Mouse (Mus musculus): ENCODE measurements at regions not wholly inside any gene's neighbourhood (a gene's known extent, or its start where the extent isn't known, plus 50 kb on each side); places are given as distances from the start of the nearest gene placed in this dataset.

- DNase-seq (ENCODE audit: low read depth, low spot score): no peak
Observed at GRCm38 (mm10) chr7:36224416-36224815, 421.6 kb upstream of the Zfp507 start.

DNA sequence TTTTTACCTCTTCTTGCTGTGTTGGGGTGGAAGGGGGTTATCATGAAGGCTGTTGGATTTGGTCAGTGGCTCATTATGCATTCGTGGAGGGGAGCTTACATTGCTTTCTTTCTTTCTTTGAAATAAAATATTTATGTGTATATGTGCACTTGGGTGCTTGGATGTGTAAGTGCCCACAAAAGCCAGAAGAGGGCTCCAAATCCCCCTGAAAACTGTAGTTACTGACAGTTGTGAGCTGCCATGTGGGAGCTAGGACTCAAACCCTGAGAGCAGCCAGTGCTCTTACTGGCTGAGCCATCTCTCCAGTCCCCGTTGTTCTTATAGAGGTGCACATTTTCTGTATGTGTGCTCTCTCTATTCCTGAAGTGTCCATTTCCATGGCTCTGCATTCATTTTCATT lies 415.6 kb upstream of the Zfp507 start:
- peak; percentile 33 for DNase-seq (ENCODE audit: low read depth, low spot score)

GRCm38 (mm10) chr7:36210034-36210433 lies 407.2 kb upstream of the Zfp507 start:
- DNase-seq (ENCODE audit: low read depth, low spot score): no peak

GRCm38 (mm10) chr7:36207525-36208260 lies 404.9 kb upstream of the Zfp507 start:
- no peak for DNase-seq (ENCODE audit: low read depth, low spot score)

- DNase-seq (ENCODE audit: low read depth, low spot score): no peak
Observed at GRCm38 (mm10) chr7:36198091-36198700, 395.4 kb upstream of the Zfp507 start.

GRCm38 (mm10) chr7:36196154-36196720 lies 393.4 kb upstream of the Zfp507 start:
- no peak for DNase-seq (ENCODE audit: low read depth, low spot score)

GRCm38 (mm10) chr7:36192645-36193044 lies 389.8 kb upstream of the Zfp507 start:
- no peak for DNase-seq (ENCODE audit: low read depth, low spot score)

DNA sequence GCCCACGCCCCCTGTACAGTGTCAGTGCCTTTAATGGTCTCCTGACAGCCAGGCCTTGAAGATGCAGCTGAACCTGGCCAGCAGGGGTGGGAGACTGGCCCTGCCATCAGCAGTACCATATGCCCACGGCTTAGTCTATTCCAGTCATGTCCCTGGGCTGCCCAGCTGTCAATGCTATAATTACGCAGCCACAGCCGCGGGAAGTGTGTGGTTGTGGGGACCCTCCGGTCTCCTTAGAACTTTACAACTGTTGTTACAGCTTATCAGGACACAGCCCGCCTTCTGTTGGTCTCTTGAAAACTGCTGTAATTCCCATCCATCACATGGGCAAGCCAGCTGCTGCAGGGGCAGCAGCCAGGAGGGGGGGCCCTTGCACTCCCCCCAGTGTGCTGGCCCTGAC lies 375.1 kb upstream of the Zfp507 start:
- no peak for DNase-seq (ENCODE audit: low read depth, low spot score)

DNA sequence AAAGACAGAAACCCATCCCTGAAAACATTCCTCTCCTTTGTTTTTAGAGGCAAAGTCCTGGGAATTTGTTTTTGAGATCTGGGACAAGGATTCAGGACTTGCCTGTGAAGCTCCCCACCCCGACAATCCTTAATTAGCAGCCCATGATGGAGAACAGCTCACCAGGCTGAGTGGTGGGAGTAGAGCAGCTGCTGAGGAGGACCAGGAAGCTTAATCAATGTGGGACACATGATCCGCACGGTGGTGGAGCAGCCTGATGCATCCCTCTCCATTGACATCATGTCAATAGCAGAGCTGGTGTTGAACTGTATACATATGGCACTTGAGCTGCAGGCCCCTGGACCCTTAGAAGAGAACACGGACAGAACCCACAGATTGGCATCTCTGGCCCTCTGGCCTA lies 372.5 kb upstream of the Zfp507 start:
- DNase-seq (ENCODE audit: low read depth, low spot score): no peak

DNA sequence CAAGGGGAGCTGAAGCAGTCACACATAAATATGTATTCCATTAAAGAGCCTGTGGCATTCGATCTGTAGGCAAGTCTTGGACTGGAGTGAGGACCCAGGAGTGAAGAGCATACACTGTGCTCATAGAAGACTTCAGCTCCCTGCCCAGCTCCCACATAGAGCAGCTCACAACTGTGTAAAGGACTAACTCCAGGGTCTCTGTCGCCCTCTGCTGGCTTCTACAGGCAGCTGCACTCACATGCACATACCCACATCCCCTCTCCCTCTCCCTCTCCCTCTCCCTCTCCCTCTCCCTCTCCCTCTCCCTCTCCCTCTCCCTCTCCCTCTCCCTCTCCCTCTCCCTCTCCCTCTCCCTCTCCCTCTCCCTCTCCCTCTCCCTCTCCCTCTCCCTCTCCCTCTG lies 369.7 kb upstream of the Zfp507 start:
- peak; percentile 46 for DNase-seq (ENCODE audit: low read depth, low spot score)

- no peak for DNase-seq (ENCODE audit: low read depth, low spot score)
Observed at GRCm38 (mm10) chr7:36157270-36157945, 354.6 kb upstream of the Zfp507 start.

DNA sequence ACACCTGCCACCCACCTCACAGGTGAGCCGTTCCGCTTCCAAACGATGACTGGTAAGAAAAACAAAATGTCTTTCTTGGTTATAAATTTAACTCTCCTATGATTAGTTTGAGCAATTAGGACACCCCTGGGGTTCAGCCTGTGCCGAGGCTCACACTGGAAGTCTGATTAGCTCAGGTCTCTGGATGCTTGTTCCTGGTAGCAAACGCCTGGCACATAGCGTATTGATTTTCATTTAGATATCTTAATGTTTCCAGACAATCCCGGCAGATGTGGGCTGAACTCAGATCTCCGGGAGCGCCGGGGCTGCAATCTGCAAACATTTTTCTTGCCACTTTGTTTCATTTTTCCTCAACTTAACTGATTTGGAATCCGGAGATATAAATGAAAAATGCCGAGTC lies 353.8 kb upstream of the Zfp507 start:
- DNase-seq (ENCODE audit: low read depth, low spot score): no peak

DNA sequence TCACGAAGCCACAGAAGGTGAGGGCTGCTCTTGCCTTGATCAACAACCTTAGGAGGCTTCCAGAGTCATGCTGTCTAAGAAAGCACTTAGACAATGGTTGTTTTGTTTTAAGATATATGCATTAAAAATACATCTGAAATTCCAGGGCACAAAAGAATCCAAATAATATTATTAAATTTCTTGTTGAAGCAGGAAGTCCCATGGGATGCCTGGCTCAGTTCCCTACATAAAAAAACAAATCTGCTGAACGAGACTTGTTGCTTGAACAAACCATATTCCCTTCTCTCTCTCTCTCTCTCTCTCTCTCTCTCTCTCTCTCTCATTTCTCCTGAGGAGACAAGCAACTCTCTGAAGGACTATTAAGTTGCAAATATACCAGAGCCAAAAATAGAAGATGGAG lies 352.8 kb upstream of the Zfp507 start:
- no peak for DNase-seq (ENCODE audit: low read depth, low spot score)

GRCm38 (mm10) chr7:36155159-36155558 lies 352.4 kb upstream of the Zfp507 start:
- no peak for DNase-seq (ENCODE audit: low read depth, low spot score)

DNA sequence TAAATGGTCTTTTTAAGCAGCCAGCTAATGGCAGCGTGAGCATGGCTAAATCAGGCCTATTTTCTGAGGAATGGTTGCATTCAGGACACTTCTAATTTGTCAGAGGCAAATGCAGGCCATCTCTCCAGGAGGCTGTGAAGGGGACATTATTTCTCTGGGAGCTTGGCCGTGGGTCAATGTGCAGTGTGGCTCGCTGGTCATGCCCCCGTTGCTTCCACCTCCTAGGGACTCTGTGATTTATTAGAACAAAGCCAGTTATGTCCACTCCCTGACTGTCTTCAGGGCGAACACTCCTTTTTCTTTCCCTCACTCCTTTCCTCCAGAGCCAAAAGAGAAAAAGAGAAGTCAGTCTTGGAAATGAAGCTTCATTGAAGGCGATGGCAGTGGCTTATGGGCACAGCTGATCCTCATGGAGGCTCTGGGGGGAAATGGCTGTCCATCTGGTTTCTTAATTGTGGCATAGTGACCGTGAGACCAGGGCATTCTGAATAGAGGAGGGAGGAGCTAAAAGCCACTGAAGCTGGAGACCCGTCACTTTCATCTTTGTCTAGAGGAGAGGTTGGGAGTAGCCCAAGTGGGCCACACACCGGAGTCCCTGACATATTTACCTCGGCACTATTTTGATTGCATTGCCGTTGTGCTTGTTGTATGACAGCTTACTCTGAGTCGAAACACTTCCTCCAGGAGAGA lies 348.2 kb upstream of the Zfp507 start:
- DNase-seq (ENCODE audit: low read depth, low spot score): no peak

- no peak for DNase-seq (ENCODE audit: low read depth, low spot score)
Observed at GRCm38 (mm10) chr7:36136571-36136970, 333.8 kb upstream of the Zfp507 start.

DNA sequence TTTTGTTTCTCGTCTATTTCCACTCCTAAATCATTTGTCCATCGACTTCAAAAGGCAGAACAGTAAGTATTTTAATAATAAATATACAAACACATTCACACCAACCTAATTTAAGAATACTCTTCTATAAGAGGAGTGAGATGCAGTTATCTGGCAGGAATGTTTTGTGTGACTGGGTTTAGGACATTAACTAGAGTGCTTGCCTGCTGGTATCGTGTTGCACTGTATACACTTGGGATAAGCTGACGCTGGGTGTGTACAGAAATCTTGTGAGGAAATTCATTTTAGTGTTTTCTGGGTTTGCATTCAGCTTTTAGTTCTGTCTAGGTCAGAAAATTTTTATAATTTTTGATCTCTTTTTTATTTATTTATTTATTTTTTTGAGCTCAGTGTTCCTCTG lies 331.8 kb upstream of the Zfp507 start:
- no peak for DNase-seq (ENCODE audit: low read depth, low spot score)

GRCm38 (mm10) chr7:36133658-36134143 lies 330.9 kb upstream of the Zfp507 start:
- DNase-seq (ENCODE audit: low read depth, low spot score): no peak

DNA sequence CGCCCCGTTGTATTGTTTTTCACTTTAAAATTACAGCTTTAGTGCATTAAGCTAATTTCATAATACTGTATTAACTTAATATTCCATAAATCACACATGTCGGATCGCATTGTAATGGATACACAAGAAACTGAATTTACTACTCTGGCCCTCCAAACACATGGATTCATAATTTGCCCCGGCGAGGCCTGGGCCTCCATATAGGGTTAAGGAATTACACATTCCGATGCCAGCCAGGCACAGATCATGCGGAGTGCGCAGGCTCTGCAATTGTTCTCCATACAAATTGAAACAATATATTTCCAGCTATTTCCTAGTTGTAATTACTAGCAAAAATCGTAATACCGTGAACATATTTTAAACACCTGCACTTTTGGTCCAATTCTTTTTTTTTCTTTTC lies 330.2 kb upstream of the Zfp507 start:
- DNase-seq (ENCODE audit: low read depth, low spot score): no peak

- DNase-seq (ENCODE audit: low read depth, low spot score): no peak
Observed at GRCm38 (mm10) chr7:36132569-36132968, 329.8 kb upstream of the Zfp507 start.

- no peak for DNase-seq (ENCODE audit: low read depth, low spot score)
Observed at GRCm38 (mm10) chr7:36097054-36097453, 294.3 kb upstream of the Zfp507 start.

Measured in ES-CJ7 (cell line).